Mouse (Mus musculus) cortical plate, adult 2 months (tissue): ENCODE results near the gene Wee2.

Experiments used
- CTCF ChIP-seq: fragments of 200-500 bp; IDR thresholded peaks from 2 replicates; pipeline ENCODE4 v1.5.1; 2011; ENCODE audit warnings: mild to moderate bottlenecking, control low read depth, low read length; ENCODE audit not compliant: insufficient read depth; ENCODE audit errors: extremely low read depth
- POLR2A ChIP-seq: fragments of 200-500 bp; IDR thresholded peaks from 2 replicates; pipeline ENCODE4 v1.6.1; 2011; ENCODE audit warnings: mild to moderate bottlenecking, low read length, control low read depth; ENCODE audit not compliant: insufficient read depth; ENCODE audit errors: extremely low read depth

- peak; percentile 98 for TF ChIP-seq CTCF
- TF ChIP-seq POLR2A: no peak
Observed at GRCm38 (mm10) chr6:40393213-40393612, 45.7 kb upstream of the Wee2 start.
